Mouse (Mus musculus): ENCODE data around the gene Gm10277. TPM values are rescaled to one million over a fixed set of nuclear protein-coding genes. Genes with fewer than 3 reads are reported as not detected.

Gene Gm10277
- polyA plus RNA-seq, 1 experiment from 2014 or later = 0.92 TPM

DNA sequence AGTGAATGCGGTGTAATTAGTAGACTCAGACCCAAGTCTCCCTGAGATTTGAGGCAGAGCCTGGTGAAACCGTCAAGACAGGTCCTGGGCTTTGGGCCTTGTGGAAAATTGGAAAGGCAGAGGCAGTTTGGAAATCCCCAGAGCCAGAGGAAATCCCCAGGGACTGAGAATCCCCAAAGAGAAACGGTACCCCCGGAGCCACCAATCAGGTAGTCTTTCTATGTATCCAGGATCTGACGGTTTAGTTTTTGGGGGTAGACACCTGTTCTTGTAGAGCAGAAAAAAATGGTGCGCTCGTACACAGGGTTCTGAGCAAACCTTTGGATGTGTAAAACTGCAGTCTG lies 5.0 kb upstream of the Gm10277 start:
- Histone ChIP-seq H3K27ac (ENCODE audit: low read depth, low read length) (peak overlapping the region; percentile 79), H3K4me1 (ENCODE audit: control insufficient read depth, insufficient read depth, low read length) (peaks cover 20% of the 10 kb centered on the region), H3K27me3 (ENCODE audit: control insufficient read depth, insufficient read depth, low read length) (no peaks in the 10 kb centered on the region), H3K4me2 (replicated peaks; ENCODE audit: low read depth, low read length) (no peak overlapping the region), H3K9me3 (ENCODE audit: control insufficient read depth, low read length) (no peaks in the 10 kb centered on the region), H3K36me3 (ENCODE audit: control insufficient read depth, insufficient read depth, low read length) (no peaks in the 10 kb centered on the region), H3K4me3 (ENCODE audit: low read length) (no peak overlapping the region), H3K9ac (ENCODE audit: low read depth, low read length) (no peak overlapping the region)
- WGBS = 78% methylated on average over 7 of the region's 7 CpGs
- no peak for ATAC-seq (ENCODE audit: low FRiP score, low TSS enrichment)

DNA sequence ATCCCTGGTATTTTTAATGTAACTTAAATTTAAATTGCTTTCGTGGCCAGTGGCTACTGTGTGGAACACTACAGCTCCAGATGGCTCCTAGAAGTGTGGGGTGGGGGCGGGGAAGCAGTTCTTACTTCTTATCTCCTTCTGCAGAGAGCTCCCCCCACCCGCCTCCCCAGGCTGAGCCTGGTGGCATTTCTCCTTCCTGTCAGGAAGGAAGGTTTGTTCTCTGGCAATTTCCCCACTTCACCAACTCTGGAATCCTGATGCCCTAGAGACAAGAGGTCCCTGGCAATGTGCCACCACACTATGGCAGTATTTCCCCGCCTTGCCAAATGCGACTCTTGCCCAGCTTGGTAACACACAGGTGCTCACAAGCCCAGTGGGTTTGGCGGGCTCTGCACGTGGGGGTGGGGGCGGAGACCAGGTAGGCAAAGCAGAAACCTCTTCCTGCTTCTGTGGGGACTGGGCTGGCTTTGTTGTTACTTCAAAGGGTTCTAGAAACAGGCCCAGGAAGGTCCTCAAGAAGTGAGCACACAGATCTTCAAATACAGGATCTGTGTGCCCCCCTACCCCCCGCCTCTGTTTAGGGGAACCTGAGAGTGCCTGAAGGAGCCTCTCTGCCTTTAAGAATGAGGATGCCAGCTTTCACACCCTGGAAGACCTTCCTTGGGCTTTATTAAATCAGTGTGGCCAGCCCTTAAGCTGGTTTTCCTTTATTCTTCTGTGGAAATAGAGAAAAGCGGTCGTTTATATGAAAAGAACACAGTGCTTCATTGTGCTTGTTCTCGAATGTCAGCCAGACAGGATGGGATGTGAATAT lies 4.4 kb upstream of the Gm10277 start:
- H3K27me3 ChIP-seq (ENCODE audit: control insufficient read depth, insufficient read depth, low read length) = no peaks in the 10 kb centered on the region
- peaks cover 20% of the 10 kb centered on the region for H3K4me1 ChIP-seq (ENCODE audit: control insufficient read depth, insufficient read depth, low read length)
- H3K9me3 ChIP-seq (ENCODE audit: control insufficient read depth, low read length) = no peaks in the 10 kb centered on the region
- no peak for ATAC-seq (ENCODE audit: low FRiP score, low TSS enrichment)
- 47% methylated on average over 12 of the region's 12 CpGs for WGBS
- H3K27ac ChIP-seq (ENCODE audit: low read depth, low read length) = peak overlapping the region; percentile 88
- H3K9ac ChIP-seq (ENCODE audit: low read depth, low read length) = no peak overlapping the region
- H3K4me3 ChIP-seq (ENCODE audit: low read length) = no peak overlapping the region
- H3K36me3 ChIP-seq (ENCODE audit: control insufficient read depth, insufficient read depth, low read length) = no peaks in the 10 kb centered on the region
- H3K4me2 ChIP-seq (replicated peaks; ENCODE audit: low read depth, low read length) = no peak overlapping the region

DNA sequence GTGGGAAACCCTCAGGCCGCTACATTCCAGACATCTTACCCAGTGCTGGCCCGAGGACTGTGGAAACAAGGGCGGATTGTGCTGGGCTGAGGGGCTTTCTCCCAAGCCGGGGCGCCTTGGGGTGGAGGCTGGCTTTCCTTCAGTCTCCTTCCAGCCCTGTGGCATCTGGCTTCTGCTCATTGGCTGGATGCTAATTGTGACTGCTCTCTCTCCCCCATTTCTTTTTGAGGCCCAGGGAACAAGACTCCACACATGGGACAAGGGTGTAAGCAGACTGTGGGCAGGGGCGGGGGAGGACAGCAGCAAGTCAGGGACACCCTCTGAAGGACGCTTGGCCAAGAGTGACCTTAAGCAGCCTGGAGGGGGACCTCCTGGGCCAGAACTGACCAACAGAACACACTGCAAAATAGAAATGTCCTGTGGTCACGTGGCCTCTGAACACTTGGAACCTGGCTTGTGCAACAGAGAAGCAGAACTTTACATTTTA lies 3.7 kb upstream of the Gm10277 start:
- WGBS = 32% methylated on average over 8 of the region's 8 CpGs
- no peaks in the 10 kb centered on the region for H3K36me3 ChIP-seq (ENCODE audit: control insufficient read depth, insufficient read depth, low read length)
- no peaks in the 10 kb centered on the region for H3K9me3 ChIP-seq (ENCODE audit: control insufficient read depth, low read length)
- H3K4me3 ChIP-seq (ENCODE audit: low read length) = no peak overlapping the region
- H3K9ac ChIP-seq (ENCODE audit: low read depth, low read length) = peak overlapping the region; percentile 18; the same call in 1 of the 2 replicates
- H3K27me3 ChIP-seq (ENCODE audit: control insufficient read depth, insufficient read depth, low read length) = no peaks in the 10 kb centered on the region
- no peak overlapping the region for H3K4me2 ChIP-seq (replicated peaks; ENCODE audit: low read depth, low read length)
- peak overlapping the region; percentile 88 for H3K27ac ChIP-seq (ENCODE audit: low read depth, low read length)
- peaks cover 25% of the 10 kb centered on the region for H3K4me1 ChIP-seq (ENCODE audit: control insufficient read depth, insufficient read depth, low read length)
- ATAC-seq (ENCODE audit: low FRiP score, low TSS enrichment) = no peak

DNA sequence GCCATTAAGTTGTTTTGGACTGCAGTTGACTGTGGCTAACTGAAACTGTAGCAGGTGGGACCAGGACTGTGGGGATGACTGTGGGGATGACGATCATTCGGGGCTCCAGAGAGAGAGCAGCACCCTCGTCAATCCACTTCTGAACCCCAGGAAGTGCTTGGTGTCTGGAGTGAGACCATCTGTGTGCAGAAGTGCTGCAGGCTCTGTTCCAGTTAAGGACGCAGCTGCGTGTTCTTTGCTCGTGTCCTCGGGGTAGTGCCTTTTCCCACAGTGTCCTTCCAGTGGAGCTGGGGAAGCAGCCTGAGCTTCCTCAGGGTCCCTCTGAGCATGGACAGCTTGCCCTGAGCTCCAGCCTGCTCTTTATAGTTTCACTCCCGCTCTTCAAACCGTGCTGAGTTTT lies 2.7 kb upstream of the Gm10277 start:
- no peak for ATAC-seq (ENCODE audit: low FRiP score, low TSS enrichment)
- Histone ChIP-seq H3K4me2 (replicated peaks; ENCODE audit: low read depth, low read length) (no peak overlapping the region), H3K4me3 (ENCODE audit: low read length) (no peak overlapping the region), H3K4me1 (ENCODE audit: control insufficient read depth, insufficient read depth, low read length) (peaks cover 35% of the 10 kb centered on the region), H3K9ac (ENCODE audit: low read depth, low read length) (0 out of 2 replicates have a peak overlapping the region, but pooled peaks have one; percentile 18), H3K27ac (ENCODE audit: low read depth, low read length) (peak overlapping the region; percentile 88), H3K9me3 (ENCODE audit: control insufficient read depth, low read length) (no peaks in the 10 kb centered on the region), H3K27me3 (ENCODE audit: control insufficient read depth, insufficient read depth, low read length) (no peaks in the 10 kb centered on the region), H3K36me3 (ENCODE audit: control insufficient read depth, insufficient read depth, low read length) (no peaks in the 10 kb centered on the region)
- 55% methylated on average over 9 of the region's 9 CpGs for WGBS

DNA sequence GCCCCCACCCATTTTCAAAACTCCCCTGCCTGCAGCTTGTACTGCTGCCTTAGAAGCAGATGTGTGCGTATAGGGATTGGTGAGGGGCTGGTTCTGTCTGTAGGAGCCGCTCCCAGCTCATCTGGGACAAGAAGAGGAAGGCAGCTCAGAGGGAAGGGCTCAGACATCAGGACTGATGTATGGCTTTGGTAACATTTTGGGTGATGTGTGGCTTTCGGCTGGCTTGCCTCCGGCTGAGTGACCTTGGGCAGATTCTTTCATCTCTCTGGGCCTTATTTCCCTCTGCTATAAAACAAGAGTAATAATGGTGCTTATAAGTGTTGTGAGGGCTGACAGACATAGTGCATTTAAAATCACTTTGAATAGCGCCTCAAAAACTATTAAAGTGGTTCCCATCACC lies 2.0 kb upstream of the Gm10277 start:
- no peaks in the 10 kb centered on the region for H3K9me3 ChIP-seq (ENCODE audit: control insufficient read depth, low read length)
- no peak for ATAC-seq (ENCODE audit: low FRiP score, low TSS enrichment)
- no peak overlapping the region for H3K4me2 ChIP-seq (replicated peaks; ENCODE audit: low read depth, low read length)
- no peak overlapping the region for H3K27ac ChIP-seq (ENCODE audit: low read depth, low read length)
- WGBS = 74% methylated on average over 5 of the region's 5 CpGs
- H3K4me3 ChIP-seq (ENCODE audit: low read length) = no peak overlapping the region
- H3K4me1 ChIP-seq (ENCODE audit: control insufficient read depth, insufficient read depth, low read length) = peaks cover 41% of the 10 kb centered on the region
- H3K36me3 ChIP-seq (ENCODE audit: control insufficient read depth, insufficient read depth, low read length) = no peaks in the 10 kb centered on the region
- no peak overlapping the region for H3K9ac ChIP-seq (ENCODE audit: low read depth, low read length)
- H3K27me3 ChIP-seq (ENCODE audit: control insufficient read depth, insufficient read depth, low read length) = no peaks in the 10 kb centered on the region

DNA sequence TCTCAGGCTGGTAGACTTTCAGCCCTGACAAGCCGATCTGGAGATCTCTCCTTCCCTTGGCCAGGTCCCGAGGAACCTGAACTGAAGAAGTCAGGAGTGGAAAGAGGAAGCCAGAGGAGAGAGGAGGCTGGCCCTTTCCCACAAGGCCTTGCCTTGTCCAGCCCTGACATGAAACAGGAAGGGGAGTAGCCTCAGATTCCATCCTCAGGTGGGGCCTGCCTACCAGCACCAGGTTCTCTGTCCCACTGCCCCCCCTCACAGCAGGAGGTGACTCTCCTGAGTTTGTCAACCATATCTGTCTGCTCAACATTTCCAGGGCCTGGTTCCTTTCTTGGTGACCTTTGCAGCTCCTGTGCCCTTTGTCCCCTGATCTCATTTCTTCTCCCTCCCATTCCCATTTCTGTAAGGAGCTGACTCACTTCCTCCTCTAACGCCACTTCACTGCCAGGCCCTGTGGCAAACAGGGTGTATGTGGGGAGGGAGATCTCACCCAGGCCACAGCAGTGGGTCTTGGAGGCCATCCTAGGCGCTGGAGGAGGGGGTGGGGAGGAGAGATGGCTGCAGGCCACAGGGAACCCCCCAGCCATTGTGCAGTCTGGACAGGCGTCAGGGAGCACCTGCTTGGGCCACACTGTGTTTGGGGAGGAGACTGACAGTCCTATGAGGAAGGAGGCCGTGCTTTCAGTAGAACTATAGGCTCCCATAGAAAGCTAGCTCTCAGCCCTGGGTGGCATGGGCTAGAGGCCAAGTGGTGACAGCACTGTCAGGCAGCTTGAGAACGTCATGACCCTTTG lies 1.6 kb downstream of the Gm10277 start:
- ATAC-seq (ENCODE audit: low FRiP score, low TSS enrichment) = no peak
- no peaks in the 10 kb centered on the region for H3K27me3 ChIP-seq (ENCODE audit: control insufficient read depth, insufficient read depth, low read length)
- H3K4me2 ChIP-seq (replicated peaks; ENCODE audit: low read depth, low read length) = peak overlapping the region; percentile 21; the same call in 1 of the 2 replicates
- peak overlapping the region; percentile 90 for H3K27ac ChIP-seq (ENCODE audit: low read depth, low read length)
- peaks cover 39% of the 10 kb centered on the region for H3K4me1 ChIP-seq (ENCODE audit: control insufficient read depth, insufficient read depth, low read length)
- H3K9me3 ChIP-seq (ENCODE audit: control insufficient read depth, low read length) = no peaks in the 10 kb centered on the region
- 68% methylated on average over 7 of the region's 7 CpGs for WGBS
- H3K36me3 ChIP-seq (ENCODE audit: control insufficient read depth, insufficient read depth, low read length) = no peaks in the 10 kb centered on the region
- no peak overlapping the region for H3K4me3 ChIP-seq (ENCODE audit: low read length)
- peak overlapping the region; percentile 42; the same call in 1 of the 2 replicates for H3K9ac ChIP-seq (ENCODE audit: low read depth, low read length)

DNA sequence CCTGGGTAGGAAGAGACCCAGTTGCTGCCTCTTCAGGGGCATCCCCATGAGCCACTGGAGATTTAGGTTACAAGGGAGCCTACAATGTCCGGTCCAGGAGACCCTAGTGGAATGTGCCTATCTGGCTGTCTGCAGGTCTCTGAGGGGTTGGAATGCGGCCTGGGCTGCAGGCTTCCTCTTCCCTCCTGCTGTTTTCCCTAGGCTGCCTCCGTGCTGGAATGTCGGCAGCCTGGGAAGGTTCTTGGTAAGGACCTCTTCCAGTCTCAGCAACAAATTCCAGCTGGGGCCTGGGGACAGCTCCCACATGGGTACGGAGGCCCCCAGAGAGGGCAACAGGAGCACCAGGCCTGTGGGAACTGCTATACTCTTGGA lies 2.2 kb downstream of the Gm10277 start:
- no peaks in the 10 kb centered on the region for H3K36me3 ChIP-seq (ENCODE audit: control insufficient read depth, insufficient read depth, low read length)
- no peaks in the 10 kb centered on the region for H3K9me3 ChIP-seq (ENCODE audit: control insufficient read depth, low read length)
- peak overlapping the region; percentile 90 for H3K27ac ChIP-seq (ENCODE audit: low read depth, low read length)
- no peaks in the 10 kb centered on the region for H3K27me3 ChIP-seq (ENCODE audit: control insufficient read depth, insufficient read depth, low read length)
- WGBS = 18% methylated on average over 5 of the region's 5 CpGs
- H3K9ac ChIP-seq (ENCODE audit: low read depth, low read length) = peak overlapping the region; percentile 42; the same call in 1 of the 2 replicates
- H3K4me1 ChIP-seq (ENCODE audit: control insufficient read depth, insufficient read depth, low read length) = peaks cover 35% of the 10 kb centered on the region
- H3K4me2 ChIP-seq (replicated peaks; ENCODE audit: low read depth, low read length) = peak overlapping the region; percentile 21; the same call in 1 of the 2 replicates
- H3K4me3 ChIP-seq (ENCODE audit: low read length) = no peak overlapping the region
- ATAC-seq (ENCODE audit: low FRiP score, low TSS enrichment) = peak; percentile 26; the same call in 1 of the 2 replicates

DNA sequence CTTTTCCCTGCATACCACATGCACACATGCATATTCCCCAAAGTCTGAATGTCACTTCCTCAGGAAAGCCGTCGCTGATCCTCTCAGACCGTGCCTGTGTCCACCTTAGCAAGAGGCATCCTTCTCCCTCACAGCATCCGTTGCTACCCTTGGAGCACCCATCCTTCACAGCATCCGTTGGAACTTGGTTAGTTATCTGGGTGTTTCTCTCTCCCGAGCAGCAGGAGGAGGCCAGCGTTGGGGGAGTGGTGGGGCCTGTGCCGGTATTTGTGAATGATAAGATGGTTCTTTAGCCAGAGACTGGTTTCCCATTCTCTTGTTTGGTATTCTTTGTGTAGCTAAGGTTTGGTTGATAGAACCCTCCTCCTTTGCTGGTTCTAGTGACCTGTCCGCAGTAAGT lies 2.7 kb downstream of the Gm10277 start:
- no peaks in the 10 kb centered on the region for H3K36me3 ChIP-seq (ENCODE audit: control insufficient read depth, insufficient read depth, low read length)
- H3K27ac ChIP-seq (ENCODE audit: low read depth, low read length) = peak overlapping the region; percentile 90
- H3K9me3 ChIP-seq (ENCODE audit: control insufficient read depth, low read length) = no peaks in the 10 kb centered on the region
- WGBS = 86% methylated on average over 9 of the region's 9 CpGs
- no peak overlapping the region for H3K4me2 ChIP-seq (replicated peaks; ENCODE audit: low read depth, low read length)
- no peak for ATAC-seq (ENCODE audit: low FRiP score, low TSS enrichment)
- peak overlapping the region; percentile 42; the same call in 1 of the 2 replicates for H3K9ac ChIP-seq (ENCODE audit: low read depth, low read length)
- H3K4me3 ChIP-seq (ENCODE audit: low read length) = no peak overlapping the region
- no peaks in the 10 kb centered on the region for H3K27me3 ChIP-seq (ENCODE audit: control insufficient read depth, insufficient read depth, low read length)
- peaks cover 35% of the 10 kb centered on the region for H3K4me1 ChIP-seq (ENCODE audit: control insufficient read depth, insufficient read depth, low read length)
